Mouse (Mus musculus) T-helper 1 cell (primary cell): ENCODE data around the gene Mcm7.

ENCODE experiments used
- in situ Hi-C: fragments of 300-600 bp; cut with MboI, MseI; formaldehyde crosslinking; loops from one replicate; pipeline ENCODE4 v1.15.1; 2025; ENCODE audit warnings: high pct_unique_total_duplicates

The Mcm7 gene

DNA sequence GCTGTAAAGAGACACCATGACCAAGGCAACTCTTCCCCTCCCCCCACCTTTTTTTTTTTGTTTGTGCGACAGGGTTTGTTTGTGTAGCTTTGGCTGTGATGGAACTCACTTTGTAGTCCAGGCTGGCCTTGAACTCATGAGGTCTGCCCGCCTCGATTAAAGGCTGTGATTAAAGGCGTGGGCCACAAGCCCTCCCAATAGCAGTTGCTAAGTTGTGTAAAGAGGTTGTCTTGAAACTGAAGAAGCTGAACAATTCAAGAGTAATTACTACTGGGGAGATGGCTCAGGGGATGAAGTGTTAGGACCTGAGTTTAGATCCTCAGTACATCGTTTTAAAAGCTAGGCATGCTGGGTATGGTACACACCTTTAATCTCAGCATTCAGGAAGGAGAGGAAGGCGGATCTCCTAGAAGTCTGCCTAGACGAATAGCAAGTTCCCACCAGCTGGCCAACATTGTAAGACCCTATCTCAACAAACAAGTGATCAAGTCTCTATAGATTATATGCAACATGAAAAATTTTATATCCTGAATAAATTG, 11.9 kb downstream of the Mcm7 start:
- in situ Hi-C loops = loop anchor here (5.0 to 25.0 kb wide), 2 partner anchors 848 to 1322 kb away; partner anchors contain the start of genes Srrt, Trip6 and Zfand2a

DNA sequence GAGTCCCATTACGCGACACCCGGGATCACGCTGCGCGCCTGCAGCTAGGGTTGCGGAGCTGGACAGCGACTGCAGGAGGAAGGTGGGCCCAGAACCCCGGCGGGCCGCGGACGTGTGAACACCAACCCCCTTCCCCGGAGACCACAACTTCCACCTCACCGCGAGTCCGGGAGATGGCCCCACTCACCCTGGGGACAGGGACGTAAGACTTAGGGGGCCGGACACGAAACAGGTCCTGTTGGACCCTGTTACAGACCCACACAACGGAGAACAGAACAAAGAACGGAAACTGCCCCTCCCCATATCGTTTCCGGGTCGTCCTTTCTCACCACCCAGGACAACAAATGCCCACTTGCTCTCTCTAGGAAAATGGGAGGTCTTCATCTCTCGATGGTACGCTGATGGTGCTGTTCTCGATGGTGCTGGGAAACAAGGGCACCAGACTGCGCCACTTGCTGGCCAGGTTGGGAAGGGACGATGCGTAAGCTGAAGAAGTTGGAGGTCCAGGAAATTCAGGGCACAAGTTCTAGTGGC, 16.7 kb downstream of the Mcm7 start, which contains the start of gene Zfp113:
Gene Zfp113 (minus strand): TSS at position 302 of the 534 bp plus-strand sequence.
- in situ Hi-C loops = loop anchor here (25.0 kb wide), 1 partner anchor 843 kb away; the partner anchor contains the start of genes Srrt and Trip6

DNA sequence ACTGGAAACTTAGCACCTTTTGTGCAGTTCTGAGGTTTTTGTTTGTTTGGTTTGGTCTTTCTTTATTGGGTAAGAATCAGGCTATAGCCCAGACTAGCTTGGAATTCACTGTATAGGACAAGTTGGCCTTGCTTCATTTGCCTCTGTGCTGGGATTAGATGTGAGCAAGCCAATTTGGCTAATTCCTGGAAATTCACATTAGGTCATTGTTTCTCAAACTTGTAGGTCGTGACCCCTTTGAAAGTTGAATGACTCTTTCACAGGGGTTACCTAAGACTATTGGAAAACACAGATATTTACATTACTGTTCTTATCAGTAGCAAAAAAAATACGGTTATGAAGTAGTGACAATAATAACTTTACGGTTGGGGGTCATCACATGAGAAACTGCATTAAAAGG, 17.8 kb downstream of the Mcm7 start:
- in situ Hi-C loops = loop anchor here (25.0 kb wide), 1 partner anchor 842 kb away; the partner anchor contains the start of genes Srrt and Trip6

GRCm38 (mm10) chr5:138138585-138138984, 33.6 kb downstream of the Mcm7 start:
- in situ Hi-C loops = no loop called here

DNA sequence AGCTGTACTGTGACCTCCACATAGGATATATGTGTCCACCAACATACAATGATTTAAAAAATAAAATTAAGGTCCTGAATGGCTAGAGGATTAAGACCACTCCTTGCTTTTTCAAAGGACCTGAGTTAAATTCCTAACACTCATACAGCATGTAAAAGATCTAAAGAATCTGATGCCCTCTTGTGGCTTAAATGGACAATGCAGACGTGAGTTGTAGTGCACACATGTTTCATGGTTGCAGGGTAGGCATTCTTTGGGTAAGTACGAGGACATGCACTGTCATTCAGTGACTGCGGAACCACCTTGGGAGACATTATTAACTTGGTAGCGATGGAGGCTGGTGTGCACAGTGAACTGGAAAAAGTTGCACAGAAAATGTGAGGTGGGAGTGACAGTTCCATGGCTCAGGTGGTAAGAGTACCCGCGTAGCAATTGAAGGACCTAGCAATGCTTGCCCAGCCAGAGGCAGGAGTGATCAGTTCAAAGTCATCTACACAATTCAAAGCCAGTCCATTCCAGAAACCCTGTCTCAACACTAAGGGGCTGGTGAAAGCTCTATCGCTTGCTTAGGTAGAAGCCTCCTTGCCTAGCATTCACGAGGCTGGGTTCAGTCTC, 34.2 kb downstream of the Mcm7 start:
- in situ Hi-C loops = no loop called here

- in situ Hi-C loops = no loop called here
Observed at GRCm38 (mm10) chr5:138137257-138137656, 35.0 kb downstream of the Mcm7 start.

DNA sequence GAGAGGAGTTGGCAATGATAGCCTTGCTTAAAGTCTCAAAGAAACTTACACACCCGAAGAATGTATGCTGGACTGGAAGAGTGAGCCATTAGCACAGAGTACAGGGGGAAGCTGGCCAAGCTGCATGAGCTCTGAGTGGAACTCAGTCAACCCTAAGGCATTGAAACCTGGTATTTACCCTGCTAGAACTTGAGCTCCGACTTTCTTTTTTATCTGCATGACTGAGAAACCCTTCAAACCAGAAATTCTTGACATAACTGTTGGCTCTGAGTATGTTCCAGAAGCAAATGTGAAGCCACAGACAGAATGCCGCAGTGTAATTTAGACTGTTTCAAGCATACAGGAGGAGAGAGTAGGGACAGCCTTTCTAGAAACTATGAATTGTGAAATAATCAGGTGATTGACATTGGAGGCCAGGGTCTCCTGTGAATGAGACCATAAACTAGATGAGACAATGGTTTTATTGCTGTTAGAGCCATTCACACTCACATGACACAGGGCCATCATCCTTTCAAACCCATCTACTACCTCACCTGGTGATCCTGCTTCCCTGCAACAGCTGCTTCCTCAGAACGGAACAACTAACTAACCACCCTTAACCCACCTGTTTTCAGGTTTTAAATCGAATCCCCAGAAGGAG, 39.7 kb downstream of the Mcm7 start:
- in situ Hi-C loops = no loop called here

DNA sequence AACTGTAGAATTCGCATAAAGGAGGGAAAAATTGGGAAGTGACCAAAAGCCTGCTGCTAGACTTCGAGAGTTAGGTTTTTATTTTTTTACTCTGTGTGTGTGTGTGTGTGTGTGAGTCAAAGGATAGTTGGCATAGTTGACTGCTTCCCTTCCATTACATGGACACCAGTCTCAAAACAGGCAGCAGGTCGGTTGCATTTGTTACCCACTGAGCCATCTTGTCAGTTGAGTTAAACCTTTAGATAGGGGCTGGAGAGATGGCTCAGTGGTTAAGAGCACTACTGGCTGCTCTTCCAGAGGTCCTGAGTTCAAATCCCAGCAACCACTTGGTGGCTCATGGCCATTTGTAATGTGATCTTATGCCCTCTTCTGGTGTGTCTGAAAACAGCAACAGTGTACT, 54.2 kb downstream of the Mcm7 start:
- in situ Hi-C loops = no loop called here

DNA sequence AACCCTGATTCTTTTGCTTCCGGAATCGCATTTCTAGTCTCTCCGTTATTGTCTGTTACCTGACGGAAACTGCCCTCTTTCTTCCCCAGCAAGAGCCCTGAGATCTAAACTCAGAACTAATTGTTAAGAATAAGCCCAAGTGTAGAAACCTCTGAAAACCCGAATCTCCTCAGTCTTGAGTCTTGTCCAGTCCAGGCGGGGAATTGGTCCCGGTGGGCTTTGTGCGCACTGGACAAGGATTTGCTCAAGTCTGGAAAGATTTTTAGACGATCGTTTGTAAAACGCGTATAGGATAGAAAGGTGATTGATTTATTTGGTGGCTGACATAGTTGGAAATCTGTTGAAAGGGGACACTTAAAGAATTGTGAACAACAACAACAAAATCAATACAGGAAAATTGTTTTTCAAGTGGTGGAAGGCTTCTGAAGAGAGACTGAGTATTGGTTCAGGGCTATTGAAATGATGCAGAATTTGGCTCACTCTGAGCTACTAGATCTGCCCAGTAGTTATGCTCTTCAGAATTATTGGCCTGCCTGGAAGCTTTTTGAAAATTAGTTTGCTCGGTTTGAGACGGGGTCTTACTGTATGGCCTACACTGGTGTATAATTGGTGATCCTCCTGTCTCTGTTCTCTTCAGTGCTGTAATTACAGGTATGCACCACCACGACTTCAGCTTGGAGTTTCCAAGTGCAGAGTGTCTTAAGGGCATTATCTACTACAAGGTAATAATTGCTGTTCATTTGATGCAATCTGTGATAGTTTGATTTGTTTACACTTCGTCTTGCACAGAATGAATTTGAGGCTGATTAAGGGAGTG, 54.8 kb downstream of the Mcm7 start:
- in situ Hi-C loops = no loop called here

DNA sequence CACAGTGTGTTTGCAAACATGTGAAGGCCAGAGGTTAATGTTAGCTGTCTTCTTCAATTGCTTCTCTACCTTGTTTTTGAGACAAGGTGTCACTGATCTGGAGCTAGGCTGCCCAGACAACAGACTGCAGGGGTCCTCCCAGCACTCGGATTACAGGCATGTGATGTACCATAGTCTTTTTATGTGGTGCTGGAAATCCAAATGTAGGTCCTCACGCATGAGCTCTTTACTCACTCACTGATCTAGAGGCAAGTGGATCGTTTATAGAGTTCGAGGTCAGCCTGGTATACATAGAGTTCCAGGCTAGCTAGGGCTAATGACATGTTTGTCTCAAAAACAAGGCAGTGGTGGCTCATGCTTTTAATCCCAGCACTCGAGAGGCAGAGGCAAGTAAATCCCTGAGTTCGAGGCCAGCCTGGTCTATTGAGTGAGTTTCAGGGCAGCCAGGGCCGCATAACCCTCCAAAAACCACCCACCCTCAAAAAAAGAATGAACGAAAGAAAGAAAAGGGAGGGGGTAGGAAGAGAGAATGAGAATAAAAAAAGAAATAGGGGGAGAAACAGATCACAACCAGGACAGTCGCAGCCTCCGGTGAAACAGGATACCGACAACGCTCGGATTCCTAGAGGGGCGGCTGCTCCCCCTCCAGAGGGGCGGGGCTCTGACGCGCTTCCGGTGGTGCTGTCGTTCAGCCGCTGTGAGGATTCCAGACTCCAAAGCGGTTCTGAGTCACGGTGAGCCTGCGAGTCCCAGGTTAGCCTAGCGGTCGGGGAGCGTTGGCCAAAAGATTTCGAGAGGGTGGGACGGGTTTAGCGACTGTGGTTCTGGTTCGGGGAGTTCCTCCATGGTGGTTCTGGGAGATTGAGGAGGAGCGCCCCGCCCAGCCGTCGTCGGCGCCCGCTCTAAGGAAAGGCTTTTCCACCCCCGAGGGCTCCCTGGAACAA, 55.7 kb downstream of the Mcm7 start, which contains the start of gene Zscan21:
Gene Zscan21 (plus strand): TSS at position 649 of the 944 bp plus-strand sequence.
- in situ Hi-C loops = no loop called here
